ENCODE assay signal across 8 mouse cellular contexts in the genomic region with DNA sequence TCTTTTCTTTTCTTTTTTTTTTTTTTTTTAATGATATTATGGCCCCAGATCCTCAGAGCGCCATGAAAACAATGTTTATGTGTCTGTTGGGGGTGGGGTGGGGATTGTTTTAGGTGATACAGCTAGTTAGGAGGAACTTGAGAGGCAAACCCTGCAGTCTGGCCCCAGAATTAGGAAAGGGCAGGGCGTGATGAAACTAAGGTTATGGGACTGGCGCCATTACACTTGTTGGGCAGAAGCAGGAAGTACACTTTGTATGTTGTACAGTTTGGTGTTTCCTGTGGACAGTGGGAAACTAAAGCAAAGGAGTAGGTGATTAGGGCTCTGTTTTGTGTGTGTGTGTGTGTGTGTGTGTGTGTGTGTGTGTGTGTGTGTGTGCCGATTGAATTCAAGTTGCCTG. TPM values are rescaled to one million over a fixed set of nuclear protein-coding genes. Genes with fewer than 3 reads are reported as not detected.
DNase-seq lines count a peak whose midpoint lies in the region; ATAC-seq and TF ChIP-seq lines count a peak whose summit lies in the region.

No protein-coding gene starts in this region.

- no peak for ATAC-seq in intestine, postnatal 0 days
- peak; percentile 86 for ATAC-seq in megakaryocyte, adult 5-6 weeks (ENCODE audit: poor library complexity, severe bottlenecking)
- no peak for ATAC-seq in stomach, embryonic 15.5 days (ENCODE audit: insufficient read depth, low FRiP score, low read depth)

- TF ChIP-seq CTCF in testis, adult 2 months (IDR thresholded peaks at IDR 0.05; ENCODE audit: control insufficient read depth, insufficient read depth, insufficient replicate concordance, low read depth, low read length): no peak
- no peak for TF ChIP-seq CTCF in embryonic fibroblast, embryonic 13.5 days (IDR thresholded peaks at IDR 0.05; ENCODE audit: borderline replicate concordance, insufficient read depth, low read length)
- TF ChIP-seq CTCF in intestine, postnatal 0 days (IDR thresholded peaks at IDR 0.05; ENCODE audit: low read depth): 0 out of 2 replicates have a peak, but pooled peaks have one; percentile 23

- H3K4me1 ChIP-seq in testis, adult 2 months (ENCODE audit: control insufficient read depth, insufficient read depth, low read length): peaks cover 4% of the 10 kb centered on the region; the same call in 1 of the 2 replicates
- H3K4me1 ChIP-seq in embryonic fibroblast, embryonic 13.5 days (ENCODE audit: control insufficient read depth, insufficient read depth, low read length): peaks cover 6% of the 10 kb centered on the region; the same call in 1 of the 2 replicates
- 0 out of 2 replicates have a peak, but pooled peaks cover 8% of the 10 kb centered on the region for H3K4me1 ChIP-seq in intestine, postnatal 0 days (replicated peaks; ENCODE audit: control insufficient read depth, insufficient read depth, low read length)
- peaks cover 3% of the 10 kb centered on the region; the same call in 1 of the 2 replicates for H3K4me1 ChIP-seq in stomach, embryonic 15.5 days

- H3K4me2 ChIP-seq in intestine, postnatal 0 days (replicated peaks; ENCODE audit: low read depth): peak overlapping the region; percentile 78
- H3K4me2 ChIP-seq in stomach, embryonic 15.5 days: peak overlapping the region; percentile 81

- H3K36me3 ChIP-seq in testis, adult 2 months (ENCODE audit: control insufficient read depth, insufficient read depth, low read length): no peaks in the 10 kb centered on the region; the same call in none of the 2 replicates
- H3K36me3 ChIP-seq in intestine, postnatal 0 days (ENCODE audit: control insufficient read depth, insufficient read depth): peaks cover 19% of the 10 kb centered on the region
- H3K36me3 ChIP-seq in stomach, embryonic 15.5 days: 0 out of 2 replicates have a peak, but pooled peaks cover 1% of the 10 kb centered on the region

- no peaks in the 10 kb centered on the region for H3K9me3 ChIP-seq in intestine, postnatal 0 days (ENCODE audit: control insufficient read depth)
- H3K9me3 ChIP-seq in stomach, embryonic 15.5 days: no peaks in the 10 kb centered on the region

- H3K27ac ChIP-seq in testis, adult 2 months (ENCODE audit: control insufficient read depth, insufficient read depth, low read depth, low read length): no peak overlapping the region
- H3K27ac ChIP-seq in embryonic fibroblast, embryonic 13.5 days (ENCODE audit: insufficient read depth, low read length): no peak overlapping the region
- H3K27ac ChIP-seq in intestine, postnatal 0 days (ENCODE audit: low read depth, low read length): peak overlapping the region; percentile 89; the same call in 1 of the 2 replicates
- H3K27ac ChIP-seq in stomach, embryonic 15.5 days: peak overlapping the region; percentile 48; the same call in 1 of the 2 replicates

- 0 out of 2 replicates have a peak overlapping the region, but pooled peaks have one; percentile 94 for H3K9ac ChIP-seq in intestine, postnatal 0 days (ENCODE audit: low read depth, low read length)
- no peak overlapping the region for H3K9ac ChIP-seq in stomach, embryonic 15.5 days

- no peak for TF ChIP-seq POLR2A in testis, adult 2 months (IDR thresholded peaks at IDR 0.05; ENCODE audit: control insufficient read depth, low read depth, low read length)
- TF ChIP-seq POLR2A in embryonic fibroblast, embryonic 13.5 days (IDR thresholded peaks at IDR 0.05; ENCODE audit: low read depth, low read length): 0 out of 2 replicates have a peak, but pooled peaks have one; percentile 33

- DNase-seq in testis, postnatal 14 days (ENCODE audit: low spot score): no peak
- DNase-seq in cerebellum, adult 11 months: no peak
- DNase-seq in cerebellum, postnatal 25 days: no peak

- peak overlapping the region; percentile 45 for H3K4me3 ChIP-seq in testis, adult 2 months (ENCODE audit: control insufficient read depth, low read depth, low read length)
- no peak overlapping the region for H3K4me3 ChIP-seq in embryonic fibroblast, embryonic 13.5 days (ENCODE audit: insufficient read depth, low read length)
- H3K4me3 ChIP-seq in intestine, postnatal 0 days (ENCODE audit: low read depth, low read length): peak overlapping the region; percentile 90; the same call in 1 of the 2 replicates
- peak overlapping the region; percentile 6; the same call in 1 of the 2 replicates for H3K4me3 ChIP-seq in stomach, embryonic 15.5 days (replicated peaks)

- H3K27me3 ChIP-seq in testis, adult 2 months (ENCODE audit: control insufficient read depth, insufficient read depth, low read length): no peaks in the 10 kb centered on the region
- H3K27me3 ChIP-seq in intestine, postnatal 0 days (replicated peaks; ENCODE audit: control insufficient read depth, insufficient read depth, low read length): no peaks in the 10 kb centered on the region
- H3K27me3 ChIP-seq in stomach, embryonic 15.5 days (replicated peaks): no peaks in the 10 kb centered on the region

- WGBS in intestine, postnatal 0 days: 32% methylated on average over 4 of the region's 4 CpGs
- 48% methylated on average over 4 of the region's 4 CpGs for WGBS in stomach, embryonic 15.5 days

RNA-seq across cellular contexts. Expression of a gene that starts 0.8 kb away (rescaled TPM):
- polyA plus RNA-seq in testis, adult 2 months (2012; rRNA removed): 18.2 and 20.3 TPM in 2 replicates
- 59.0 and 65.8 TPM in 2 replicates for polyA plus RNA-seq in embryonic fibroblast, embryonic 13.5 days (2011; ENCODE audit: insufficient read length, low read depth, missing spikeins)
- 10.2 and 10.3 TPM in 2 replicates for polyA plus RNA-seq in intestine, postnatal 0 days (2015; fragmentation: Nextera tagmentation; extraction: Ambion mirVana)
- 40.9 TPM in 2 replicates for total RNA-seq in megakaryocyte, adult 5-6 weeks (2015)
- total RNA-seq in megakaryocyte, adult 5-6 weeks (2017): 25.1 and 27.9 TPM in 2 replicates
- 16.2 and 18.8 TPM in 2 replicates for polyA plus RNA-seq in stomach, embryonic 15.5 days (2015; fragmentation: Nextera tagmentation; extraction: Ambion mirVana)

RNA-seq across cellular contexts. Expression of a gene that starts 34.7 kb away (rescaled TPM):
- polyA plus RNA-seq in testis, adult 2 months (2012; rRNA removed): 86.0 and 87.3 TPM in 2 replicates
- 270 and 282 TPM in 2 replicates for polyA plus RNA-seq in embryonic fibroblast, embryonic 13.5 days (2011; ENCODE audit: insufficient read length, low read depth, missing spikeins)
- 328 TPM in 2 replicates for polyA plus RNA-seq in intestine, postnatal 0 days (2015; fragmentation: Nextera tagmentation; extraction: Ambion mirVana)
- total RNA-seq in megakaryocyte, adult 5-6 weeks (2015): 297 and 300 TPM in 2 replicates
- total RNA-seq in megakaryocyte, adult 5-6 weeks (2017): 128 and 157 TPM in 2 replicates
- 359 and 399 TPM in 2 replicates for polyA plus RNA-seq in stomach, embryonic 15.5 days (2015; fragmentation: Nextera tagmentation; extraction: Ambion mirVana)

RNA-seq across cellular contexts. Expression of a gene that starts 51.6 kb away (rescaled TPM):
- polyA plus RNA-seq in testis, adult 2 months (2012; rRNA removed): 11.6 and 13.7 TPM in 2 replicates
- 0.32 and 0.53 TPM in 2 replicates for polyA plus RNA-seq in embryonic fibroblast, embryonic 13.5 days (2011; ENCODE audit: insufficient read length, low read depth, missing spikeins)
- 0.86 and 0.96 TPM in 2 replicates for polyA plus RNA-seq in intestine, postnatal 0 days (2015; fragmentation: Nextera tagmentation; extraction: Ambion mirVana)
- not detected in 2 replicates for total RNA-seq in megakaryocyte, adult 5-6 weeks (2015)
- total RNA-seq in megakaryocyte, adult 5-6 weeks (2017): 0.04 TPM in 1 of 2 replicates, not detected in the other
- 2.2 TPM in 2 replicates for polyA plus RNA-seq in stomach, embryonic 15.5 days (2015; fragmentation: Nextera tagmentation; extraction: Ambion mirVana)

RNA-seq across cellular contexts. Expression of a gene that starts 51.7 kb away (rescaled TPM):
- polyA plus RNA-seq in testis, adult 2 months (2012; rRNA removed): 187 and 199 TPM in 2 replicates
- 16.4 and 17.7 TPM in 2 replicates for polyA plus RNA-seq in embryonic fibroblast, embryonic 13.5 days (2011; ENCODE audit: insufficient read length, low read depth, missing spikeins)
- polyA plus RNA-seq in intestine, postnatal 0 days (2015; fragmentation: Nextera tagmentation; extraction: Ambion mirVana): 50.3 and 51.9 TPM in 2 replicates
- total RNA-seq in megakaryocyte, adult 5-6 weeks (2015): 40.9 and 41.2 TPM in 2 replicates
- 26.2 and 49.4 TPM in 2 replicates for total RNA-seq in megakaryocyte, adult 5-6 weeks (2017)
- 52.6 and 55.6 TPM in 2 replicates for polyA plus RNA-seq in stomach, embryonic 15.5 days (2015; fragmentation: Nextera tagmentation; extraction: Ambion mirVana)

Comparison
In these comparisons a context has a peak if more than half of its experiments do, and no peak if none do; other contexts are left out.
1. H3K27ac ChIP-seq: peak in intestine, postnatal 0 days (single experiment) and stomach, embryonic 15.5 days (single experiment); none in testis, adult 2 months (single experiment) and embryonic fibroblast, embryonic 13.5 days (single experiment).